Mouse (Mus musculus) neutrophil, adult 5-6 weeks (primary cell): ENCODE measurements around the gene S100a7a. TPM values are rescaled to one million over a fixed set of nuclear protein-coding genes. Genes with fewer than 3 reads are reported as not detected.

Experiments
- ATAC-seq: fragments of 151-379, 151-347 bp; 2 replicates; pipeline ENCODE4 v1.8.0; 2017; ENCODE audit warnings: mild to moderate bottlenecking, moderate TSS enrichment; ENCODE audit not compliant: insufficient number of reproducible peaks, poor library complexity, low FRiP score, severe bottlenecking; ENCODE audit errors: extremely low read depth
- total RNA-seq: library from RNA; stranded (forward); fragments of 200-1000 nt; gene quantifications from 2 replicates; pipeline ENCODE4 v1.2.3, GENCODE M21; 2017

Gene S100a7a
- total RNA-seq, 1 experiment from 2014 or later: 0.81 TPM

- no peak for ATAC-seq
Measured at GRCm38 (mm10) chr3:90626266-90627021, 27.4 kb upstream of the S100a7a start.

- ATAC-seq: no peak
Measured at GRCm38 (mm10) chr3:90627366-90627765, 26.5 kb upstream of the S100a7a start.

- ATAC-seq: 0 out of 2 replicates have a peak, but pooled peaks have one; percentile 29
Measured at GRCm38 (mm10) chr3:90627807-90628206, 26.0 kb upstream of the S100a7a start.

- ATAC-seq: no peak
Measured at GRCm38 (mm10) chr3:90629298-90629697, 24.5 kb upstream of the S100a7a start.

DNA sequence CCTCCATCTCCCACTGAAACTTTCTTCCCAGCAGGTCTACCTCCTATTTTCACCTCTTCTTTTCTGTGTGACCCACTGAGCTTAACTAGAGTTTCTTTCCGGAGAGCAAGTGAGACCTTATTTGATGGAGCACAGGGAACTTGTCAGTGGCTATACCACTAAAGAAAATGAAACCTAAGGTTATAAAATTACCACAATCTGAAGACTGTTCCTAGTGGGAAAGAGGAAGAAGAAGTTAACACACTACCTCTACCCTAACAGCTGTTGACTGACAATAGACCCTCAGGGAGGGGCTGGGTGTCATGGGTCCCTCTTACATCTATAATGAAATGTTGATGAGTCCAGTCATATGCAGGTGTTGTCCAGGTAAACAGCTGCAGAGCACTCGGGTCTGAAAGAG is 21.8 kb upstream of the S100a7a start:
- ATAC-seq: no peak

GRCm38 (mm10) chr3:90638511-90639275 is 15.1 kb upstream of the S100a7a start:
- no peak for ATAC-seq

GRCm38 (mm10) chr3:90639511-90640154 is 14.2 kb upstream of the S100a7a start:
- peak; percentile 52; the same call in 1 of the 2 replicates for ATAC-seq

GRCm38 (mm10) chr3:90640981-90641380 is 12.8 kb upstream of the S100a7a start:
- no peak for ATAC-seq

DNA sequence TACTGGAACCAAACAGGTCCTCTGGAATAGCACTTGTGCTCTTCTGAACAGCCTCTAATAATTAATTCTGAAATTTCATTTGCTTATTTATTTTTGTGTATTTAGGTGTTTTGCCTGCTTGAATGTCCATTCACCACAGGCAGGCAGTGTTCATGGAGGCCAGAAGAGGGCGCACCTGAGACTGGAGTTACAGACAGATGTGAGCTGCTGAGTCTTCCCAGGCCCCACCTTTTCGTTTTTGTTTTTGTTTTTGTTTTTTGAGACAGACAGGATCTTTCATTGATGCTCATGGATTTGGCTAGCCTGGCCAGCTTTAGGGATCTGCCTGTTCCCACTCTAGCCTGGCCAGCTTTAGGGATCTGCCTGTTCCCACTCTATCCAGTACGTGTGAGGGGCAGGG is 9.6 kb upstream of the S100a7a start:
- no peak for ATAC-seq

- ATAC-seq: no peak
Measured at GRCm38 (mm10) chr3:90647291-90647690, 6.5 kb upstream of the S100a7a start.

DNA sequence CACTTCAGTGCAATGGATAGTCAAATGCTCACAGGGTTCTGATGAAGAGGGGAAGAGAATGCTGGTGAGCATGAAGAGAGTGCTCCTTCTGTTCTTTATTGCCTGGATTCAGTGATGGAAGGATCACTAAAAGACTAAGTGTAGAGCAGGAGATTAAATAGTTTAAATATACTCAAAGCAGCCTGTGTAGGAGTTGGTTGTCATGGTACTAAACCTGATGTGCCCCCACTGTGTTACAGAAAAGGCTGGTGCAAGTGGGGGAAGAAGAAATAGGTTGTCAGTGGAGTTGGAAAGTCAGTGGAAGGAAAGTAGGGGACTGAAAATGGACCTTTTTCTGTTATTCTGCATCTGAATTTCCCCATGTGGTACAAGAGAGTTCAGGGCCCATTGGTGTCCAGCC is 4.8 kb upstream of the S100a7a start:
- ATAC-seq: no peak

DNA sequence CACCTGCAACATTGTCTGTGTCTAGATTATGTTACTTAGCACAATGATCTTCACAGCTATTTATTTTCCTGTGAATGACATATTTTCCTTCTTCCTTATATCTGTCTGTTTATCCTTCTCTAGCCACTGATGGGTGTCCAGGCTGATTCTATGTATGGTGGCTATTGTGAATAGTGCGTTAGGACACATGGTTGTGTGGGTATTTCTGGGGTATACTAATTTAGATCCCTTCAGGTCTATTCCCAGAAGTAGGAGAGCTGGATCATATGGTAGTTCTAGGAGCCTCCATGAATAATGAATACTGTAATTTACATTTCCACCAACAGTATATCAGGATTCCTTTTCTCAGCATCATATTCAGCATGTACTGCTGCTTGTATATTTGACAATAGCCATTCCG is 4.0 kb upstream of the S100a7a start:
- ATAC-seq: no peak

DNA sequence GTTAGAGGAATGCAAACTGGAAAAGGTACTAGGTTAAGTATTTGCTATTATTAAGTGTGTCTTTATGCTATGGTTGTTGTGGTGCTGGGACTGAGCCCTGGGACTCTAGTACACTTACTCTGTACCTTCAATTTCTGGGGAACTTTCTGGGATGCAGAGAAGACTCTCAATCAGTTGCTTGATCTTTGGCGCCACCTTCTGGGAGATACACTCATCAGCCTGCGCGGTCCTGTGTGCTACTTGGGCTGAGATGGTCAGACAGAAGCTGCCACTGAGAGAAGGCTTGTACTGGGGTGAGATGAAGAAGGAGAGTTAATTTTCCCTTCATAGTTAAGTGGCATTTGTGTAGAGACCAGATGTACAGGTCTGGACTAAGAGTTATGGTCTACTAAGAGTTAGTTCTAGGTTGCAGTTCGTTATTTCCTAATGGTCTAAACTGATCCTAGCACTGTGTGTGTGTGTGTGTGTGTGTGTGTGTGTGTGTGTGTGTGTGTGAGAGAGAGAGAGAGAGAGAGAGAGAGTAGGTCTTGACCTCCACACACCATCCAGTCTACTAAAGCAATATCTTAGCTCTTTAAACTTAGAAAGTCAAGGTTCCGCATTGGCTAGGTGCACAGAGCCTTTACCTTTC is 824 bp upstream of the S100a7a start:
- ATAC-seq: peak; percentile 53; the same call in 1 of the 2 replicates

GRCm38 (mm10) chr3:90657405-90657804 is 3.6 kb downstream of the S100a7a start:
- ATAC-seq: peak; percentile 74

- ATAC-seq: no peak
Measured at GRCm38 (mm10) chr3:90659364-90660044, 5.7 kb downstream of the S100a7a start.

- peak; percentile 25; the same call in 1 of the 2 replicates for ATAC-seq
Measured at GRCm38 (mm10) chr3:90664219-90664618, 10.4 kb downstream of the S100a7a start.

DNA sequence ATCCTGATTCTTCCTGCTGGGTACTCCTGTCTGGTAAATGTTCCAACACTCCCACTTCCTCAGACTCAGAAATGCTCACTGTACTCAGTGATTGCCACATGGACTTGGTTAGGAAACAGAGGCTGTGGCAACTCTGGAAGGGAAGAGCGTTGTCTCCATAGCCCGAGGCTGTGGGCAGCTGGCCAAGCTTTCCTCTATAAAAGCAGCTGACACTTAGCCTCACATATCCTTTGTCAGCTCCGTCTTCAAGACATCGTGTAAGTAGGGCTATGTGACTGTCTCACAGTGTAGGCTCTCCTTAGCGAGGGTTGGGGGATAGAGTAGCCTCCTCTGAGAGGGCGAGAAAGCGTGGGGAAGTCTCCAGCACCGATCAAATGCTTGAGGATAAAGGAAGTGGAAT is 15.0 kb downstream of the S100a7a start, which contains the start of gene S100a8:
Gene S100a8 (plus strand): TSS at position 133 of the 400 bp plus-strand sequence.
- peak; percentile 77 for ATAC-seq

GRCm38 (mm10) chr3:90678656-90679055 is 24.8 kb downstream of the S100a7a start:
- ATAC-seq: no peak

DNA sequence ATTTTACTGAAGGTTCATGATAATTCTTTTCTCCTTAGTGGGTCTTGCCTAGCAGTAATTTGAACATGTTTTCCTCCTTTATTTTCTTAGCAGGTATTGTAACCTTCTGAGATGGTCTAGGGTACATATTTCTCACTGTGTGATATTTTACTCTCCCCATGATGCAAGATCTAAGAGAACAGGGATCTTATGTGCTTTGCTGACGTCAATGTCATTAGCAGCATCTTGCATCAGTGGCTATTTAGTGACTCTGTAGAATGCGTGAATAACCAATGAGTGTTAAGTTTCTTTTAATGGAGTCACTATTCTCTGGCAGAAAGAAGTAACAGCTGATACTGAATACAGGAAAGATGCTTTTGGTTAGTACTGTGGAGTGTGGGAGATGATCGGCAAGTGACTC is 30.1 kb downstream of the S100a7a start:
- peak; percentile 63 for ATAC-seq
